Mouse (Mus musculus): ENCODE measurements at regions not wholly inside any gene's neighbourhood (a gene's known extent, or its start where the extent isn't known, plus 50 kb on each side); places are given as distances from the start of the nearest gene placed in this dataset.

DNA sequence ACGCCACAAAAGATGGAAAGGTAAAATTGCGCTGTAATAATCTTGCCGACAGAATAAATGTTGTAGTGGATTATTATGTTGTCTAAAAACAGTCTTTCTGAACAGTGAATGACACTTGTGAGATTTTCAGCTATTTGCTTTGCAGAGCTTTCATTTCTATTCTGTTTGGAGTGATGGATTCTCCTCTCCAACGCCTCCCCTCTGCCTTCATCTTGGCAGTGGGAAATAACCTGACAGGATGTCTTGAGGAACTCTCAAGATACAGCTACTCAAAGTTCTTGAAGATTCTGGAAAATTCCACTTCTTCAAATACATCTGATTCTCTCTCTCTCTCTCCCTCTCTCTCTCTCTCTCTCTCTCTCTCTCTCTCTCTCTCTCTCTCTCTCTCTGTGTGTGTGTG lies 89.6 kb upstream of the Dlx2 start:
- Histone ChIP-seq H3K4me3 (replicated peaks) (no peak overlapping the region), H3K36me3 (replicated peaks; ENCODE audit: low read length) (peaks cover 17% of the 10 kb centered on the region), H3K27me3 (replicated peaks) (no peaks in the 10 kb centered on the region), H3K9me3 (peaks cover 21% of the 10 kb centered on the region), H3K4me1 (peaks cover 44% of the 10 kb centered on the region)
- no peak for TF ChIP-seq FLI1 (IDR thresholded peaks at IDR 0.05; ENCODE audit: low read length)

DNA sequence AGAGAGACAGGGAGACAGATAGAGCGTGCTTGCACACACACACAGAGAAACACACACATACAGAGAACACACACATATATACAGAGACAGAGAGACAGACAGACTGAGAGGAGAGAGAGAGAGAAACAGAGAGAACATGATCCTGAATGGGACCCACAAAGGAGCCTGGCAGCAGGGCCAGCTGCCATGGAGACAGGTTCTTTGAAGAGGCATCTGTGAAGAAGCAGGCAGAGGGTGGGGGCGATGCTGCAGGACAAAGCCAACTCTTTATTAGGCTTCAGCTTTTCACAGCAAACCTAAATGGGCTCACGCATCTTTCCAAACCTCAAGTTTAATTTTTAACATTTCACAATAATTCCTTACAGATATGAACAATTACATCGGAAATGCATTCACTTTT lies 90.0 kb upstream of the Dlx2 start:
- no peak for TF ChIP-seq FLI1 (IDR thresholded peaks at IDR 0.05; ENCODE audit: low read length)
- TF ChIP-seq GATA1 (IDR thresholded peaks at IDR 0.05; ENCODE audit: borderline replicate concordance, low read length): no peak
- H3K4me3 ChIP-seq (replicated peaks): no peak overlapping the region

DNA sequence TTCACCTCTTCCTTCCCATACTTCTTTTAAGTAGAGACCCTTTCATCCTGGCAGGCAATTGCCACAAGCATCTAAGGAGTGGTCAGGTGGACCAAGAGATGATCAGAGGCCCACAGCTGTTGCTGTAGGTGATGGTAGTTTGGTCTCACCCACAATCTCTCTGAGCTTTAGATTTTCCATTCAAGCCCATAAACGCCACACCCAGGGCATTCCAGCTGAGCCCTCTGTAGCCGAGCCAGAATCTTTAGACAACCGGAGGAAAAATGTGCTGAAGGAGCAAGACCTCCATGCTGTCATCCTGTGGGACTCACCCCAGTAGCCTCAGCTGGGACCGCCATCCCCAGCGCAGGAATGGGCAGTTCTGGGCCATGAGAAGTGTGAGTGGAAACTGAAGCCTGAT lies 93.7 kb upstream of the Dlx2 start:
- no peaks in the 10 kb centered on the region for H3K27me3 ChIP-seq (replicated peaks)
- H3K36me3 ChIP-seq (replicated peaks; ENCODE audit: low read length): peaks cover 17% of the 10 kb centered on the region
- peaks cover 68% of the 10 kb centered on the region for H3K4me1 ChIP-seq
- TF ChIP-seq FLI1 (IDR thresholded peaks at IDR 0.05; ENCODE audit: low read length) (no peak), GATA1 (IDR thresholded peaks at IDR 0.05; ENCODE audit: borderline replicate concordance, low read length) (no peak)
- H3K9me3 ChIP-seq: peaks cover 21% of the 10 kb centered on the region
- no peak overlapping the region for H3K4me3 ChIP-seq (replicated peaks)

More for the DNA sequence above, 90.0 kb upstream of the Dlx2 start:
- Histone ChIP-seq H3K4me1 (peaks cover 48% of the 10 kb centered on the region), H3K9me3 (peaks cover 21% of the 10 kb centered on the region), H3K27me3 (replicated peaks) (no peaks in the 10 kb centered on the region), H3K36me3 (replicated peaks; ENCODE audit: low read length) (peaks cover 17% of the 10 kb centered on the region)

- H3K36me3 ChIP-seq (replicated peaks; ENCODE audit: low read length): peaks cover 10% of the 10 kb centered on the region
- TF ChIP-seq GATA1 (IDR thresholded peaks at IDR 0.05; ENCODE audit: borderline replicate concordance, low read length) (no peak), FLI1 (IDR thresholded peaks at IDR 0.05; ENCODE audit: low read length) (peak; percentile 38; the same call in 1 of the 2 replicates)
- H3K9me3 ChIP-seq: peaks cover 14% of the 10 kb centered on the region
Measured at GRCm38 (mm10) chr2:71644038-71644470, 97.5 kb upstream of the Dlx2 start.

DNA sequence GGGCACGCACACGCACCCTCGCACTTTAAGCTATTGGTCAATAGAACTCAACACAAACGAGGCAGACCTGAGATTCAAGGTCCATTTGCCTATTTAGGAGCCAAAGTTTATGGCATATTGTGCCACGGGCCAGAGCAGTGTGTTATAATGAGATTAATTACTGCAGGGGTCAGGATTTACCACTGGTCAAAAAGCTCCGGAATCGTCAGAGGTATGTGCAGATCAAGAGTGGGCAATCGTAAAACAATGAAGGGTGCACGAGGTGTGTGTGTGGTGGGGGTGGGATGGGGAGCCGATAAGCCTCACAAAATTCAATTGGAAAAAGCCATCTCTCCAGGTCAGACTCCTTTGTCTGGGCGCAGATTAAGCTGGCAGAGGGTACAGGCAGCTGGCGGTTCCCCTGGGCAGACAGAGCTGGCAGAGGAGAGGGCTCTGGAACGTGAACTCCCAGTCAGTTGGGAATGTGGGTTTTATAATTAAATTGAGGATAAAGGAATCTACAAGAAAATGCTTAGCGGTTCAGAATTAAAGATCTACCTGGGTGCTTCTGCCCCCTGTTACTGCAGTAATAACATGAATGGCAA lies 97.4 kb upstream of the Itga6 start:
- H3K27me3 ChIP-seq (replicated peaks): no peaks in the 10 kb centered on the region
- H3K36me3 ChIP-seq (replicated peaks; ENCODE audit: low read length): no peaks in the 10 kb centered on the region
- H3K9me3 ChIP-seq: no peaks in the 10 kb centered on the region
- H3K4me1 ChIP-seq: peaks cover 70% of the 10 kb centered on the region
- TF ChIP-seq GATA1 (IDR thresholded peaks at IDR 0.05; ENCODE audit: borderline replicate concordance, low read length) (no peak), FLI1 (IDR thresholded peaks at IDR 0.05; ENCODE audit: low read length) (no peak)
- no peak overlapping the region for H3K4me3 ChIP-seq (replicated peaks)

More at GRCm38 (mm10) chr2:71644038-71644470, 97.5 kb upstream of the Dlx2 start:
- Histone ChIP-seq H3K4me3 (replicated peaks) (peak overlapping the region; percentile 79), H3K27me3 (replicated peaks) (no peaks in the 10 kb centered on the region), H3K4me1 (peaks cover 72% of the 10 kb centered on the region)

- no peaks in the 10 kb centered on the region for H3K36me3 ChIP-seq (replicated peaks; ENCODE audit: low read length)
- TF ChIP-seq FLI1 (IDR thresholded peaks at IDR 0.05; ENCODE audit: low read length) (no peak), GATA1 (IDR thresholded peaks at IDR 0.05; ENCODE audit: borderline replicate concordance, low read length) (no peak)
- peaks cover 61% of the 10 kb centered on the region for H3K4me1 ChIP-seq
- no peaks in the 10 kb centered on the region for H3K9me3 ChIP-seq
- H3K27me3 ChIP-seq (replicated peaks): no peaks in the 10 kb centered on the region
- H3K4me3 ChIP-seq (replicated peaks): no peak overlapping the region
Measured at GRCm38 (mm10) chr2:71651662-71652061, 93.8 kb upstream of the Itga6 start.

- no peaks in the 10 kb centered on the region for H3K36me3 ChIP-seq (replicated peaks; ENCODE audit: low read length)
- no peaks in the 10 kb centered on the region for H3K9me3 ChIP-seq
- no peaks in the 10 kb centered on the region for H3K27me3 ChIP-seq (replicated peaks)
- peaks cover 65% of the 10 kb centered on the region for H3K4me1 ChIP-seq
- H3K4me3 ChIP-seq (replicated peaks): no peak overlapping the region
- TF ChIP-seq FLI1 (IDR thresholded peaks at IDR 0.05; ENCODE audit: low read length) (no peak), GATA1 (IDR thresholded peaks at IDR 0.05; ENCODE audit: borderline replicate concordance, low read length) (no peak)
Measured at GRCm38 (mm10) chr2:71652261-71652801, 93.1 kb upstream of the Itga6 start.

- peak overlapping the region; percentile 66 for H3K4me3 ChIP-seq (replicated peaks)
- no peaks in the 10 kb centered on the region for H3K27me3 ChIP-seq (replicated peaks)
- H3K9me3 ChIP-seq: no peaks in the 10 kb centered on the region
- peaks cover 16% of the 10 kb centered on the region for H3K36me3 ChIP-seq (replicated peaks; ENCODE audit: low read length)
- peaks cover 79% of the 10 kb centered on the region for H3K4me1 ChIP-seq
- TF ChIP-seq GATA1 (IDR thresholded peaks at IDR 0.05; ENCODE audit: borderline replicate concordance, low read length): no peak
- TF ChIP-seq FLI1 (IDR thresholded peaks at IDR 0.05; ENCODE audit: low read length): no peak
Measured at GRCm38 (mm10) chr2:71654817-71655503, 90.5 kb upstream of the Itga6 start.

DNA sequence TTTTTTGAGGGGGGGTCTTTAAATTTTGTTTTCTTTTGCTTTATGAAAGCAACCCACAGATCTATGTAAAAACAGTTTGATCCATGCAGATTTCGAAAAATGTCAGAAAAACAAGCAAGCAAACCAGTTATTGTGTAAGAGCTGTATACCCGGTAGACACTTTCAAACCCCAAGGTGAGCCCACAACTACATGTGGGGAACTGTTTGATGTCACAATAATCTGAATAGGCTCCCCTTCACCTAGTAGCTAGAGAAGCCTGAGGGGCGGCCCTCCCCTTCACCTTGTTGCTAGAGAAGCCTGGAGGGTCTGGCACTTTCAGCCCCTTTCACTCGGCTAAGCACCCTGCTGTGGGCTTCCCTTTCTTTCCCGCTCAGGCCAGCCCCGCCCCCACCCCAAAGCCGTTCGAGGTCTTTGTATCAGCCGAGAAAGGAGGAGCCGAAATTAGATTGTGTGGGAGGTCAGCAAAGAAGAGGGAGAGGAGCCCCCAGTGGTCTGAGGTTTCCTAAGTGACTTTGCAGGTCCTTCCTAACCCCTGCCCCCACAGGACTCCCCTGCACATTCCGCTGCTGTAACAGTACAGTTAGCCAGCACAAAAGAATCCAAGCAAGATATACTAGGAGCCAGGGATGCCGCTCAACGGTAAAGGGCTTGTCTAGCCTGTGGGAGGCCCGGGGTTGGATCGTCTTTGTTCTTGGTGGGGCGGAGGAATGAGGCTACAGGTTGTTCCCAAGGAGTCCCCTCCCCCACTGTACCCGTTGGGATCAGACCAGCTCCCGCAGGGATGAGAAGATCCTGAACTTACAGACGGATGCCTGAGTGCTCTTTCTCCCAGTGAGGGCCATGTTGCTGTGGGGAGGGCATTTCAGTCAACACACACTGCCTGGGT lies 89.7 kb upstream of the Itga6 start:
- no peaks in the 10 kb centered on the region for H3K9me3 ChIP-seq
- H3K27me3 ChIP-seq (replicated peaks): no peaks in the 10 kb centered on the region
- peaks cover 81% of the 10 kb centered on the region for H3K4me1 ChIP-seq
- peaks cover 16% of the 10 kb centered on the region for H3K36me3 ChIP-seq (replicated peaks; ENCODE audit: low read length)
- no peak for TF ChIP-seq FLI1 (IDR thresholded peaks at IDR 0.05; ENCODE audit: low read length)
- no peak for TF ChIP-seq GATA1 (IDR thresholded peaks at IDR 0.05; ENCODE audit: borderline replicate concordance, low read length)
- H3K4me3 ChIP-seq (replicated peaks): peak overlapping the region; percentile 96
